8 mouse cellular contexts compared by ENCODE assay signal in genomic region chr11:20331690-20332537, GRCm38 (mm10). TPM values are rescaled to one million over a fixed set of nuclear protein-coding genes. Genes with fewer than 3 reads are reported as not detected.
A peak's percentile ranks its signal among the peaks of the same experiment; 100 is the strongest.
DNase-seq lines count a peak whose midpoint lies in the region; ATAC-seq and TF ChIP-seq lines count a peak whose summit lies in the region.

No protein-coding gene starts in this region.

- TF ChIP-seq POLR2A in cortical plate, adult 2 months (IDR thresholded peaks at IDR 0.05; ENCODE audit: extremely low read depth, insufficient read depth, low read length) = no peak

- peak overlapping the region; percentile 94 for H3K4me2 ChIP-seq in limb, embryonic 13.5 days (replicated peaks)
- peak overlapping the region; percentile 93 for H3K4me2 ChIP-seq in midbrain, embryonic 13.5 days (replicated peaks)
- H3K4me2 ChIP-seq in stomach, embryonic 15.5 days = peak overlapping the region; percentile 98

- DNase-seq in 3T3-L1 (ENCODE audit: low read depth, low spot score) (peak; percentile 36), WW6 (ENCODE audit: low read depth, low spot score) (peak; percentile 29)
- peak; percentile 27 for DNase-seq in gastrocnemius, postnatal 25 days
- DNase-seq in kidney, adult 18-20 months = peak; percentile 50

- H3K27ac ChIP-seq in cortical plate, adult 2 months (ENCODE audit: insufficient read depth, low read length) = peak overlapping the region; percentile 38; the same call in 1 of the 2 replicates
- H3K27ac ChIP-seq in limb, embryonic 13.5 days = peak overlapping the region; percentile 73
- peak overlapping the region; percentile 97 for H3K27ac ChIP-seq in midbrain, embryonic 13.5 days
- peak overlapping the region; percentile 98 for H3K27ac ChIP-seq in stomach, embryonic 15.5 days

- H3K9me3 ChIP-seq in limb, embryonic 13.5 days = no peaks in the 10 kb centered on the region
- no peaks in the 10 kb centered on the region for H3K9me3 ChIP-seq in midbrain, embryonic 13.5 days
- H3K9me3 ChIP-seq in stomach, embryonic 15.5 days = no peaks in the 10 kb centered on the region

- peaks cover 3% of the 10 kb centered on the region for H3K4me1 ChIP-seq in cortical plate, adult 2 months (ENCODE audit: control insufficient read depth, insufficient read depth, low read length)
- H3K4me1 ChIP-seq in limb, embryonic 13.5 days = peaks cover 27% of the 10 kb centered on the region
- peaks cover 36% of the 10 kb centered on the region for H3K4me1 ChIP-seq in midbrain, embryonic 13.5 days (replicated peaks)
- peaks cover 6% of the 10 kb centered on the region; the same call in 1 of the 2 replicates for H3K4me1 ChIP-seq in stomach, embryonic 15.5 days

- peak overlapping the region; percentile 38 for H3K4me3 ChIP-seq in cortical plate, adult 2 months (ENCODE audit: insufficient read depth, low read length)
- peak overlapping the region; percentile 63 for H3K4me3 ChIP-seq in limb, embryonic 13.5 days
- H3K4me3 ChIP-seq in midbrain, embryonic 13.5 days (replicated peaks) = peak overlapping the region; percentile 62
- peak overlapping the region; percentile 75 for H3K4me3 ChIP-seq in stomach, embryonic 15.5 days (replicated peaks)

- peak; percentile 24 for ATAC-seq in limb, embryonic 13.5 days (ENCODE audit: low FRiP score, low read depth)
- ATAC-seq in midbrain, embryonic 13.5 days = peak; percentile 0
- ATAC-seq in stomach, embryonic 15.5 days (ENCODE audit: insufficient read depth, low FRiP score, low read depth) = 0 out of 2 replicates have a peak, but pooled peaks have one; percentile 1

- H3K36me3 ChIP-seq in limb, embryonic 13.5 days = no peaks in the 10 kb centered on the region
- no peaks in the 10 kb centered on the region for H3K36me3 ChIP-seq in midbrain, embryonic 13.5 days
- no peaks in the 10 kb centered on the region for H3K36me3 ChIP-seq in stomach, embryonic 15.5 days

- H3K27me3 ChIP-seq in limb, embryonic 13.5 days = no peaks in the 10 kb centered on the region
- no peaks in the 10 kb centered on the region for H3K27me3 ChIP-seq in midbrain, embryonic 13.5 days
- no peaks in the 10 kb centered on the region for H3K27me3 ChIP-seq in stomach, embryonic 15.5 days (replicated peaks)

- no peak for TF ChIP-seq CTCF in cortical plate, adult 2 months (IDR thresholded peaks at IDR 0.05; ENCODE audit: extremely low read depth, insufficient read depth, low read length)

- H3K9ac ChIP-seq in limb, embryonic 13.5 days = peak overlapping the region; percentile 75
- peak overlapping the region; percentile 79 for H3K9ac ChIP-seq in midbrain, embryonic 13.5 days (replicated peaks)
- peak overlapping the region; percentile 73 for H3K9ac ChIP-seq in stomach, embryonic 15.5 days

- 1% methylated on average over 61 of the region's 61 CpGs for WGBS in limb, embryonic 13.5 days
- WGBS in midbrain, embryonic 13.5 days = 1% methylated on average over 61 of the region's 61 CpGs
- WGBS in stomach, embryonic 15.5 days = 2% methylated on average over 61 of the region's 61 CpGs

RNA-seq across cellular contexts. Expression of gene Slc1a4, which starts 0.6 kb away (rescaled TPM):
- 22.3 and 22.4 TPM in 2 replicates for polyA plus RNA-seq in cortical plate, adult 2 months (2012; rRNA removed)
- total RNA-seq in gastrocnemius, postnatal 25 days (2021) = 1 to 10 TPM; 1.2 to 1.3 TPM
- 14.5 and 16.4 TPM in 2 replicates for polyA plus RNA-seq in limb, embryonic 13.5 days (2015; fragmentation: Nextera tagmentation; extraction: Ambion mirVana)
- 32.9 and 33.1 TPM in 2 replicates for polyA plus RNA-seq in midbrain, embryonic 13.5 days (2015; fragmentation: Nextera tagmentation; extraction: Ambion mirVana)
- 15.0 and 15.4 TPM in 2 replicates for polyA plus RNA-seq in stomach, embryonic 15.5 days (2015; fragmentation: Nextera tagmentation; extraction: Ambion mirVana)

Comparison
In these comparisons a context has a peak if more than half of its experiments do, and no peak if none do; other contexts are left out.
1. Peak in every context shown above with its lines: DNase-seq, ATAC-seq, H3K4me3 ChIP-seq and H3K27ac ChIP-seq.
2. H3K27ac ChIP-seq: peak in every context shown above with its lines; median percentile 98 in stomach, embryonic 15.5 days; 97 in midbrain, embryonic 13.5 days; 73 in limb, embryonic 13.5 days; 38 in cortical plate, adult 2 months.